Mouse (Mus musculus) right cerebral cortex, adult 2 months (tissue): ENCODE measurements at regions not wholly inside any gene's neighbourhood (a gene's known extent, or its start where the extent isn't known, plus 50 kb on each side); places are given as distances from the start of the nearest gene placed in this dataset.
A peak's percentile ranks its signal among the peaks of the same experiment; 100 is the strongest.

ENCODE experiments used
- DNase-seq, 2 experiments: peaks; one replicate each; pipeline ENCODE4 v3.0.0; 2021 to 2022; ENCODE audit warnings: low spot score in 2 of 2

GRCm38 (mm10) chr8:18316488-18316887 is 661.6 kb downstream of the Defb40 start:
- DNase-seq = no peak

GRCm38 (mm10) chr8:18311597-18311996 is 666.5 kb downstream of the Defb40 start:
- DNase-seq = no peak

- no peak for DNase-seq
Observed at GRCm38 (mm10) chr8:18310927-18311326, 667.1 kb downstream of the Defb40 start.

GRCm38 (mm10) chr8:18287536-18288237 is 690.4 kb downstream of the Defb40 start:
- DNase-seq = peak; percentile 5 to 16

GRCm38 (mm10) chr8:18279932-18280331 is 698.1 kb downstream of the Defb40 start:
- DNase-seq = no peak

GRCm38 (mm10) chr8:18268301-18268700 is 709.8 kb downstream of the Defb40 start:
- DNase-seq = peak; percentile 53 to 70

GRCm38 (mm10) chr8:18258287-18258961 is 719.6 kb downstream of the Defb40 start:
- DNase-seq = peak; percentile 33 to 44

- DNase-seq = no peak
Observed at GRCm38 (mm10) chr8:18246299-18246698, 731.8 kb downstream of the Defb40 start.

- DNase-seq = no peak
Observed at GRCm38 (mm10) chr8:18217599-18217998, 760.5 kb downstream of the Defb40 start.

GRCm38 (mm10) chr8:18217192-18217591 is 760.9 kb downstream of the Defb40 start:
- no peak for DNase-seq

- no peak for DNase-seq
Observed at GRCm38 (mm10) chr8:18216516-18216915, 761.5 kb downstream of the Defb40 start.

- no peak for DNase-seq
Observed at GRCm38 (mm10) chr8:18210067-18210466, 768.0 kb downstream of the Defb40 start.

GRCm38 (mm10) chr8:18208658-18209057 is 769.4 kb downstream of the Defb40 start:
- no peak for DNase-seq

- DNase-seq = no peak
Observed at GRCm38 (mm10) chr8:18187486-18187885, 790.6 kb downstream of the Defb40 start.

GRCm38 (mm10) chr8:18175544-18176092 is 802.4 kb downstream of the Defb40 start:
- DNase-seq = no peak

- DNase-seq = no peak
Observed at GRCm38 (mm10) chr8:18158619-18159018, 819.4 kb downstream of the Defb40 start.

GRCm38 (mm10) chr8:18115333-18116044 is 862.6 kb downstream of the Defb40 start:
- no peak for DNase-seq

- no peak for DNase-seq
Observed at GRCm38 (mm10) chr8:18113262-18113661, 864.8 kb downstream of the Defb40 start.

- DNase-seq = no peak
Observed at GRCm38 (mm10) chr8:18109480-18109879, 868.6 kb downstream of the Defb40 start.

- no peak for DNase-seq
Observed at GRCm38 (mm10) chr8:18106827-18107226, 871.2 kb downstream of the Defb40 start.

GRCm38 (mm10) chr8:18065456-18065855 is 912.6 kb downstream of the Defb40 start:
- DNase-seq = no peak

GRCm38 (mm10) chr8:18059526-18059925 is 918.5 kb downstream of the Defb40 start:
- DNase-seq = no peak
